Mouse (Mus musculus): ENCODE measurements at regions not wholly inside any gene's neighbourhood (a gene's known extent, or its start where the extent isn't known, plus 50 kb on each side); places are given as distances from the start of the nearest gene placed in this dataset.

DNA sequence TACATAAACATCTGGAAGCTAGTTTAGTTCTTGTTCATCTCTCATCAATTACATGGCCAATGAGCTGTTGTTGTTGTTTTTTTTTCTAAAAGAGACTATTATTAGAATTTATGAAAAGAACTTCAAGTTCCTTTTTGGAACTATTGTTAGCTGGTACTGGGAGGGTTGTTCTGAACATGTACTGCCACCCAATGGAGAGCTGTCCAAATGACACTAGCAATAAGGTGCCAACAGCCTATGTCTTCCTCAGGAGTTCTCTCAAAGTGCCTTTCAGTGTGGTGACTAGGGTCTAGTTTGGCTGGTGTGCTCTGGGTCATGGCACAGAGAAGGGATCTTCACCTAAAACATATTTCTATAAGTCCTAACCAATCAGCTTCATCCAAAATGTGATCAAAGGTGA lies 60.6 kb upstream of the Mocs2 start:
- no peak for TF ChIP-seq EP300 (IDR thresholded peaks at IDR 0.05)
- peak; percentile 74 for TF ChIP-seq CTCF (IDR thresholded peaks at IDR 0.05)

Data from lung, postnatal 0 days (tissue).